Mouse (Mus musculus): ENCODE measurements around the gene 0610040J01Rik. TPM values are rescaled to one million over a fixed set of nuclear protein-coding genes. Genes with fewer than 3 reads are reported as not detected.

The 0610040J01Rik gene
- total and polyA plus RNA-seq, 2 experiments from 2014 or later: 0.11 to 0.53 TPM

GRCm38 (mm10) chr5:63818975-63819374 lies 6.8 kb downstream of the 0610040J01Rik start:
- WGBS: 44% methylated on average over 4 of the region's 4 CpGs
- no peak for TF ChIP-seq CTCF (IDR thresholded peaks at IDR 0.05; ENCODE audit: low read depth)
- no peak for TF ChIP-seq EP300 (IDR thresholded peaks at IDR 0.05; ENCODE audit: low read depth)
- Histone ChIP-seq H3K27me3 (ENCODE audit: control insufficient read depth, insufficient read depth, low read length) (0 out of 2 replicates have a peak, but pooled peaks cover 5% of the 10 kb centered on the region), H3K9me3 (replicated peaks; ENCODE audit: control insufficient read depth, low read length) (no peaks in the 10 kb centered on the region), H3K27ac (ENCODE audit: low read depth) (no peak overlapping the region), H3K4me2 (ENCODE audit: low read depth, low read length) (no peak overlapping the region), H3K36me3 (replicated peaks; ENCODE audit: control insufficient read depth, insufficient read depth, low read length) (no peaks in the 10 kb centered on the region), H3K4me3 (ENCODE audit: low read depth, low read length) (no peak overlapping the region), H3K9ac (replicated peaks; ENCODE audit: low read depth, low read length) (no peak overlapping the region), H3K4me1 (ENCODE audit: control insufficient read depth, insufficient read depth) (no peaks in the 10 kb centered on the region)
- ATAC-seq (ENCODE audit: insufficient read depth, low read depth) (no peak), DNase-seq (ENCODE audit: low spot score) (no peak)

GRCm38 (mm10) chr5:63819519-63819918 lies 7.4 kb downstream of the 0610040J01Rik start:
- DNase-seq (ENCODE audit: low spot score) (no peak), ATAC-seq (ENCODE audit: insufficient read depth, low read depth) (no peak)
- WGBS: 81% methylated on average over 6 of the region's 6 CpGs

GRCm38 (mm10) chr5:63821176-63821575 lies 9.0 kb downstream of the 0610040J01Rik start:
- 92% methylated on average over 5 of the region's 5 CpGs for WGBS
- Histone ChIP-seq H3K4me1 (ENCODE audit: control insufficient read depth, insufficient read depth) (no peaks in the 10 kb centered on the region), H3K4me3 (ENCODE audit: low read depth, low read length) (no peak overlapping the region), H3K27me3 (ENCODE audit: control insufficient read depth, insufficient read depth, low read length) (no peaks in the 10 kb centered on the region), H3K4me2 (ENCODE audit: low read depth, low read length) (no peak overlapping the region), H3K27ac (ENCODE audit: low read depth) (no peak overlapping the region), H3K36me3 (replicated peaks; ENCODE audit: control insufficient read depth, insufficient read depth, low read length) (no peaks in the 10 kb centered on the region), H3K9me3 (replicated peaks; ENCODE audit: control insufficient read depth, low read length) (no peaks in the 10 kb centered on the region), H3K9ac (replicated peaks; ENCODE audit: low read depth, low read length) (no peak overlapping the region)
- DNase-seq (ENCODE audit: low spot score) (no peak), ATAC-seq (ENCODE audit: insufficient read depth, low read depth) (no peak)
- TF ChIP-seq EP300 (IDR thresholded peaks at IDR 0.05; ENCODE audit: low read depth): no peak
- no peak for TF ChIP-seq CTCF (IDR thresholded peaks at IDR 0.05; ENCODE audit: low read depth)

More at GRCm38 (mm10) chr5:63819519-63819918, 7.4 kb downstream of the 0610040J01Rik start:
- H3K36me3 ChIP-seq (replicated peaks; ENCODE audit: control insufficient read depth, insufficient read depth, low read length): no peaks in the 10 kb centered on the region
- no peak overlapping the region for H3K4me2 ChIP-seq (ENCODE audit: low read depth, low read length)
- no peak for TF ChIP-seq CTCF (IDR thresholded peaks at IDR 0.05; ENCODE audit: low read depth)
- TF ChIP-seq EP300 (IDR thresholded peaks at IDR 0.05; ENCODE audit: low read depth): no peak
- no peak overlapping the region for H3K4me3 ChIP-seq (ENCODE audit: low read depth, low read length)
- H3K9me3 ChIP-seq (replicated peaks; ENCODE audit: control insufficient read depth, low read length): no peaks in the 10 kb centered on the region
- no peak overlapping the region for H3K27ac ChIP-seq (ENCODE audit: low read depth)
- H3K4me1 ChIP-seq (ENCODE audit: control insufficient read depth, insufficient read depth): no peaks in the 10 kb centered on the region
- H3K9ac ChIP-seq (replicated peaks; ENCODE audit: low read depth, low read length): no peak overlapping the region
- H3K27me3 ChIP-seq (ENCODE audit: control insufficient read depth, insufficient read depth, low read length): no peaks in the 10 kb centered on the region

- TF ChIP-seq CTCF (IDR thresholded peaks at IDR 0.05; ENCODE audit: low read depth) (no peak), EP300 (IDR thresholded peaks at IDR 0.05; ENCODE audit: low read depth) (no peak)
- no peak overlapping the region for H3K9ac ChIP-seq (replicated peaks; ENCODE audit: low read depth, low read length)
- no peaks in the 10 kb centered on the region for H3K4me1 ChIP-seq (ENCODE audit: control insufficient read depth, insufficient read depth)
- peak; percentile 21 for DNase-seq (ENCODE audit: low spot score)
- no peak overlapping the region for H3K27ac ChIP-seq (ENCODE audit: low read depth)
- no peaks in the 10 kb centered on the region for H3K9me3 ChIP-seq (replicated peaks; ENCODE audit: control insufficient read depth, low read length)
- H3K36me3 ChIP-seq (replicated peaks; ENCODE audit: control insufficient read depth, insufficient read depth, low read length): no peaks in the 10 kb centered on the region
- no peak overlapping the region for H3K4me2 ChIP-seq (ENCODE audit: low read depth, low read length)
- WGBS: 18% methylated on average over 8 of the region's 8 CpGs
- H3K27me3 ChIP-seq (ENCODE audit: control insufficient read depth, insufficient read depth, low read length): no peaks in the 10 kb centered on the region
- H3K4me3 ChIP-seq (ENCODE audit: low read depth, low read length): no peak overlapping the region
- ATAC-seq (ENCODE audit: insufficient read depth, low read depth): no peak
Observed at GRCm38 (mm10) chr5:63821860-63822259, 9.7 kb downstream of the 0610040J01Rik start.

GRCm38 (mm10) chr5:63823362-63824332 lies 11.5 kb downstream of the 0610040J01Rik start:
- Histone ChIP-seq H3K4me3 (ENCODE audit: low read depth, low read length) (no peak overlapping the region), H3K9me3 (replicated peaks; ENCODE audit: control insufficient read depth, low read length) (no peaks in the 10 kb centered on the region), H3K4me1 (ENCODE audit: control insufficient read depth, insufficient read depth) (0 out of 2 replicates have a peak, but pooled peaks cover under 1% of the 10 kb centered on the region), H3K36me3 (replicated peaks; ENCODE audit: control insufficient read depth, insufficient read depth, low read length) (no peaks in the 10 kb centered on the region), H3K27me3 (ENCODE audit: control insufficient read depth, insufficient read depth, low read length) (no peaks in the 10 kb centered on the region), H3K9ac (replicated peaks; ENCODE audit: low read depth, low read length) (no peak overlapping the region), H3K4me2 (ENCODE audit: low read depth, low read length) (no peak overlapping the region), H3K27ac (ENCODE audit: low read depth) (no peak overlapping the region)
- no peak for TF ChIP-seq EP300 (IDR thresholded peaks at IDR 0.05; ENCODE audit: low read depth)
- TF ChIP-seq CTCF (IDR thresholded peaks at IDR 0.05; ENCODE audit: low read depth): no peak
- ATAC-seq (ENCODE audit: insufficient read depth, low read depth) (no peak), DNase-seq (ENCODE audit: low spot score) (no peak)
- WGBS: 68% methylated on average over 10 of the region's 10 CpGs

Data from heart, postnatal 0 days (tissue).